Mouse (Mus musculus): ENCODE measurements at regions not wholly inside any gene's neighbourhood (a gene's known extent, or its start where the extent isn't known, plus 50 kb on each side); places are given as distances from the start of the nearest gene placed in this dataset.

- 41% methylated on average over 6 of the region's 6 CpGs for WGBS
- peaks cover 22% of the 10 kb centered on the region for H3K4me1 ChIP-seq
- no peaks in the 10 kb centered on the region for H3K36me3 ChIP-seq
- H3K9me3 ChIP-seq (replicated peaks): no peaks in the 10 kb centered on the region
- ATAC-seq (ENCODE audit: insufficient number of reproducible peaks, low FRiP score, low TSS enrichment, low read depth): no peak
- H3K27ac ChIP-seq (replicated peaks): no peak overlapping the region
- H3K4me2 ChIP-seq (replicated peaks): no peak overlapping the region
- no peak overlapping the region for H3K4me3 ChIP-seq (replicated peaks)
- no peak overlapping the region for H3K9ac ChIP-seq
- no peaks in the 10 kb centered on the region for H3K27me3 ChIP-seq
Measured at GRCm38 (mm10) chr4:105914996-105915395, 125.3 kb downstream of the Gm12728 start.

- no peak for ATAC-seq (ENCODE audit: insufficient number of reproducible peaks, low FRiP score, low TSS enrichment, low read depth)
- WGBS: 85% methylated on average over 9 of the region's 9 CpGs
- Histone ChIP-seq H3K36me3 (no peaks in the 10 kb centered on the region), H3K9me3 (replicated peaks) (no peaks in the 10 kb centered on the region), H3K4me2 (replicated peaks) (no peak overlapping the region), H3K27me3 (no peaks in the 10 kb centered on the region), H3K27ac (replicated peaks) (no peak overlapping the region), H3K4me3 (replicated peaks) (no peak overlapping the region), H3K4me1 (peaks cover 12% of the 10 kb centered on the region), H3K9ac (no peak overlapping the region)
Measured at GRCm38 (mm10) chr4:105916229-105916628, 126.6 kb downstream of the Gm12728 start.

- Histone ChIP-seq H3K4me3 (replicated peaks) (no peak overlapping the region), H3K9me3 (replicated peaks) (no peaks in the 10 kb centered on the region), H3K4me2 (replicated peaks) (no peak overlapping the region), H3K27me3 (no peaks in the 10 kb centered on the region), H3K4me1 (no peaks in the 10 kb centered on the region), H3K36me3 (no peaks in the 10 kb centered on the region), H3K27ac (replicated peaks) (no peak overlapping the region), H3K9ac (no peak overlapping the region)
- ATAC-seq (ENCODE audit: insufficient number of reproducible peaks, low FRiP score, low TSS enrichment, low read depth): no peak
- 71% methylated on average over 6 of the region's 6 CpGs for WGBS
Measured at GRCm38 (mm10) chr4:105924781-105925382, 135.2 kb downstream of the Gm12728 start.

- no peak for ATAC-seq (ENCODE audit: insufficient number of reproducible peaks, low FRiP score, low TSS enrichment, low read depth)
- 85% methylated on average over 2 of the region's 2 CpGs for WGBS
Measured at GRCm38 (mm10) chr4:105925506-105925905, 135.8 kb downstream of the Gm12728 start.

GRCm38 (mm10) chr4:105929658-105930057 is 140.0 kb downstream of the Gm12728 start:
- no peak for ATAC-seq (ENCODE audit: insufficient number of reproducible peaks, low FRiP score, low TSS enrichment, low read depth)
- no peak overlapping the region for H3K9ac ChIP-seq
- H3K4me2 ChIP-seq (replicated peaks): no peak overlapping the region
- H3K4me3 ChIP-seq (replicated peaks): no peak overlapping the region
- 90% methylated on average over 10 of the region's 10 CpGs for WGBS
- no peaks in the 10 kb centered on the region for H3K36me3 ChIP-seq
- H3K9me3 ChIP-seq (replicated peaks): no peaks in the 10 kb centered on the region
- H3K27ac ChIP-seq (replicated peaks): no peak overlapping the region
- H3K4me1 ChIP-seq: no peaks in the 10 kb centered on the region
- H3K27me3 ChIP-seq: no peaks in the 10 kb centered on the region

More at GRCm38 (mm10) chr4:105925506-105925905, 135.8 kb downstream of the Gm12728 start:
- Histone ChIP-seq H3K27ac (replicated peaks) (no peak overlapping the region), H3K9ac (no peak overlapping the region), H3K9me3 (replicated peaks) (no peaks in the 10 kb centered on the region), H3K4me2 (replicated peaks) (no peak overlapping the region), H3K27me3 (no peaks in the 10 kb centered on the region), H3K36me3 (no peaks in the 10 kb centered on the region), H3K4me3 (replicated peaks) (no peak overlapping the region), H3K4me1 (no peaks in the 10 kb centered on the region)

GRCm38 (mm10) chr4:105934971-105935370 is 145.3 kb downstream of the Gm12728 start:
- Histone ChIP-seq H3K4me3 (replicated peaks) (no peak overlapping the region), H3K9me3 (replicated peaks) (no peaks in the 10 kb centered on the region), H3K4me2 (replicated peaks) (no peak overlapping the region), H3K27me3 (no peaks in the 10 kb centered on the region), H3K27ac (replicated peaks) (no peak overlapping the region), H3K4me1 (peaks cover 5% of the 10 kb centered on the region; the same call in 1 of the 2 replicates), H3K36me3 (no peaks in the 10 kb centered on the region), H3K9ac (no peak overlapping the region)
- ATAC-seq (ENCODE audit: insufficient number of reproducible peaks, low FRiP score, low TSS enrichment, low read depth): no peak
- 52% methylated on average over 4 of the region's 4 CpGs for WGBS

GRCm38 (mm10) chr4:105936755-105937514 is 147.3 kb downstream of the Gm12728 start:
- Histone ChIP-seq H3K27ac (replicated peaks) (no peak overlapping the region), H3K27me3 (no peaks in the 10 kb centered on the region), H3K4me2 (replicated peaks) (no peak overlapping the region), H3K4me1 (peaks cover 12% of the 10 kb centered on the region; the same call in 1 of the 2 replicates), H3K36me3 (no peaks in the 10 kb centered on the region), H3K4me3 (replicated peaks) (no peak overlapping the region), H3K9ac (no peak overlapping the region), H3K9me3 (replicated peaks) (no peaks in the 10 kb centered on the region)
- 78% methylated on average over 7 of the region's 7 CpGs for WGBS
- ATAC-seq (ENCODE audit: insufficient number of reproducible peaks, low FRiP score, low TSS enrichment, low read depth): peak; percentile 43; the same call in 1 of the 2 replicates

GRCm38 (mm10) chr4:105937587-105937986 is 147.9 kb downstream of the Gm12728 start:
- WGBS: 79% methylated on average over 6 of the region's 6 CpGs
- peaks cover 12% of the 10 kb centered on the region; the same call in 1 of the 2 replicates for H3K4me1 ChIP-seq
- ATAC-seq (ENCODE audit: insufficient number of reproducible peaks, low FRiP score, low TSS enrichment, low read depth): no peak
- no peaks in the 10 kb centered on the region for H3K27me3 ChIP-seq
- no peak overlapping the region for H3K4me2 ChIP-seq (replicated peaks)
- H3K9ac ChIP-seq: no peak overlapping the region
- no peaks in the 10 kb centered on the region for H3K36me3 ChIP-seq
- H3K9me3 ChIP-seq (replicated peaks): no peaks in the 10 kb centered on the region
- H3K4me3 ChIP-seq (replicated peaks): no peak overlapping the region
- no peak overlapping the region for H3K27ac ChIP-seq (replicated peaks)

GRCm38 (mm10) chr4:105938886-105939285 is 149.2 kb downstream of the Gm12728 start:
- Histone ChIP-seq H3K36me3 (no peaks in the 10 kb centered on the region), H3K4me2 (replicated peaks) (no peak overlapping the region), H3K4me1 (peaks cover 13% of the 10 kb centered on the region), H3K9me3 (replicated peaks) (no peaks in the 10 kb centered on the region), H3K27me3 (no peaks in the 10 kb centered on the region), H3K9ac (no peak overlapping the region), H3K27ac (replicated peaks) (no peak overlapping the region), H3K4me3 (replicated peaks) (no peak overlapping the region)
- 73% methylated on average over 11 of the region's 11 CpGs for WGBS
- no peak for ATAC-seq (ENCODE audit: insufficient number of reproducible peaks, low FRiP score, low TSS enrichment, low read depth)

GRCm38 (mm10) chr4:105939636-105940199 is 150.0 kb downstream of the Gm12728 start:
- no peak; the same call in 1 of the 2 replicates for ATAC-seq (ENCODE audit: insufficient number of reproducible peaks, low FRiP score, low TSS enrichment, low read depth)
- no peak overlapping the region for H3K4me2 ChIP-seq (replicated peaks)
- no peak overlapping the region for H3K4me3 ChIP-seq (replicated peaks)
- no peak overlapping the region for H3K9ac ChIP-seq
- no peaks in the 10 kb centered on the region for H3K27me3 ChIP-seq
- H3K4me1 ChIP-seq: peaks cover 21% of the 10 kb centered on the region
- WGBS: 48% methylated on average over 11 of the region's 11 CpGs
- H3K9me3 ChIP-seq (replicated peaks): no peaks in the 10 kb centered on the region
- no peaks in the 10 kb centered on the region for H3K36me3 ChIP-seq
- no peak overlapping the region for H3K27ac ChIP-seq (replicated peaks)

- Histone ChIP-seq H3K4me1 (peaks cover 26% of the 10 kb centered on the region), H3K4me2 (replicated peaks) (no peak overlapping the region), H3K27me3 (no peaks in the 10 kb centered on the region), H3K9me3 (replicated peaks) (no peaks in the 10 kb centered on the region), H3K36me3 (no peaks in the 10 kb centered on the region), H3K9ac (no peak overlapping the region), H3K27ac (replicated peaks) (peak overlapping the region; percentile 18; the same call in 1 of the 2 replicates), H3K4me3 (replicated peaks) (no peak overlapping the region)
- WGBS: 84% methylated on average over 7 of the region's 7 CpGs
- no peak for ATAC-seq (ENCODE audit: insufficient number of reproducible peaks, low FRiP score, low TSS enrichment, low read depth)
Measured at GRCm38 (mm10) chr4:105940891-105941290, 151.2 kb downstream of the Gm12728 start.
